Mouse (Mus musculus) heart, postnatal 0 days (tissue): ENCODE data around the gene Nrarp. TPM values are rescaled to one million over a fixed set of nuclear protein-coding genes. Genes with fewer than 3 reads are reported as not detected.

ENCODE experiments used
- ATAC-seq: fragments of 200-750 bp; cut with Nextera tagmentation; 2 replicates; pipeline ENCODE4 v1.8.0; 2017; ENCODE audit warnings: low read depth, moderate number of reproducible peaks, moderate library complexity; ENCODE audit not compliant: insufficient read depth
- DNase-seq: peaks from one replicate; pipeline ENCODE4 v3.0.0-alpha.2; 2016; ENCODE audit warnings: low spot score
- H3K27ac ChIP-seq: fragments of 300-500 bp; sonication (generic); 2 replicates; pipeline ENCODE4 v1.5.1; 2014; ENCODE audit warnings: low read depth, mild to moderate bottlenecking
- H3K27me3 ChIP-seq: fragments of 300-500 bp; sonication (generic); 2 replicates; pipeline ENCODE4 v1.6.1; 2014; ENCODE audit warnings: low read length, mixed read lengths; ENCODE audit not compliant: control insufficient read depth, insufficient read depth
- H3K36me3 ChIP-seq: fragments of 300-500 bp; sonication (generic); replicated peaks from 2 replicates; pipeline ENCODE4 v1.6.1; 2014; ENCODE audit warnings: low read length, mixed read lengths; ENCODE audit not compliant: control insufficient read depth, insufficient read depth
- H3K4me1 ChIP-seq: fragments of 300-500 bp; sonication (generic); 2 replicates; pipeline ENCODE4 v1.6.1; 2014; ENCODE audit warnings: antibody characterized with exemption; ENCODE audit not compliant: control insufficient read depth, insufficient read depth
- H3K4me2 ChIP-seq: fragments of 300-500 bp; sonication (generic); 2 replicates; pipeline ENCODE4 v1.6.1; 2014; ENCODE audit warnings: low read depth, mild to moderate bottlenecking, low read length, moderate library complexity
- H3K4me3 ChIP-seq: fragments of 300-500 bp; sonication (generic); 2 replicates; pipeline ENCODE4 v1.5.1; 2014; ENCODE audit warnings: low read depth, low read length
- H3K9ac ChIP-seq: fragments of 300-500 bp; sonication (generic); replicated peaks from 2 replicates; pipeline ENCODE4 v1.6.1; 2014; ENCODE audit warnings: low read depth, low read length, mixed read lengths
- H3K9me3 ChIP-seq: fragments of 300-500 bp; sonication (generic); replicated peaks from 2 replicates; pipeline ENCODE4 v1.6.1; 2016; ENCODE audit warnings: low read length; ENCODE audit not compliant: control insufficient read depth
- CTCF ChIP-seq: IDR thresholded peaks from 2 replicates; pipeline ENCODE4 v1.5.1; 2016; ENCODE audit warnings: antibody characterized with exemption, control low read depth, low read depth
- EP300 ChIP-seq: IDR thresholded peaks from 2 replicates; pipeline ENCODE4 v1.6.1; 2016; ENCODE audit warnings: antibody characterized with exemption, low read depth
- WGBS: fragments of 180-500 bp; shearing (Covaris S2); extraction: QIAGEN DNeasy Blood & Tissue Kit; methylation state at CpG from one replicate; pipeline ENCODE4 v1.1.7; 2014; 5-methylcytosine and 5-hydroxymethylcytosine counted together
- polyA plus RNA-seq: library from polyadenylated mRNA; unstranded; fragments of >200 nt; fragmentation: Nextera tagmentation; extraction: Ambion mirVana; gene quantifications from 2 replicates; pipeline ENCODE4 v1.2.1, GENCODE M21; 2015
- total RNA-seq: library from RNA; depleted of rRNA; stranded (reverse); fragments of >200 nt; gene quantifications from 2 replicates; pipeline ENCODE4 v1.2.3, GENCODE M21; 2014; ENCODE audit warnings: low replicate concordance

The Nrarp gene
- total and polyA plus RNA-seq, 2 experiments from 2014 or later, result 8.8 to 38.1 TPM

- no peak overlapping the region for H3K4me3 ChIP-seq
- no peak overlapping the region for H3K27ac ChIP-seq
- 62% methylated on average over 10 of the region's 10 CpGs for WGBS
- peaks cover 21% of the 10 kb centered on the region for H3K4me1 ChIP-seq
- H3K9me3 ChIP-seq, result no peaks in the 10 kb centered on the region
- DNase-seq, result no peak
- ATAC-seq, result no peak
- no peak overlapping the region for H3K4me2 ChIP-seq
- no peaks in the 10 kb centered on the region for H3K36me3 ChIP-seq
- H3K9ac ChIP-seq, result no peak overlapping the region
- TF ChIP-seq CTCF, result no peak
- no peak for TF ChIP-seq EP300
- H3K27me3 ChIP-seq, result no peaks in the 10 kb centered on the region
Observed at GRCm38 (mm10) chr2:25170326-25171100, 10.0 kb upstream of the Nrarp start.

DNA sequence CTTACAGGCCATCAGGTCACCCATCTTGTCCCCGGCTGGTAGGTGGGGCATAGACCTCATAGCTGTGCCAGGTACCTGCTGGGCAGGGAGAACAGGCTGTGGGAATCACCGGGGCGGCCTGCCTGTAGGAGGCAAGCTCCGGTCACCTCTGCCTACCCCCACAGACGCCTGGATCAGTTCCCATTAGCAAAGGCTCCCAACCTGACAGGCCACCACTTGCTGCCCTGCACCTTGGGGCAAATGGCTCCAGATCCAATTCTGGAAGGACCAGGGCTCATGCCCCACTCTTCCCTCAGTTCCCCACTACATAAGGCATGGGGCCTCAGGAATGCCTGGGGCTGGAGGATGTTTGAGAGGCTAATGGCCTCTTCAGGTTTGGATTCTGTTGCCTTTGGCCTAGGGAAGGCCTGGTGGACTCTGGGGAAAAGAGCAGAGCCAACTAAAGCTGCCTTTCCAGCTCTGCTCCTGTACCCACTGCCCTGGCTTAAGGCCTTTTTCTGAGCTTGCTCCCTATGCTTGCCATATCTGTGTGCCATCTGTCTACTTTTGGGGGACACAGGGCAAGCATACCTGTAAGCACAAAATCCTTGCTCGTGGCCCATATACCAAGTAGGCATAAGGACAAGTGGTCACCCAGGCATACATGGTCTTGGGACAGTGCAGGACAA, 9.3 kb upstream of the Nrarp start:
- 84% methylated on average over 6 of the region's 6 CpGs for WGBS
- TF ChIP-seq CTCF (no peak), EP300 (no peak)
- no peaks in the 10 kb centered on the region for H3K9me3 ChIP-seq
- no peaks in the 10 kb centered on the region for H3K36me3 ChIP-seq
- no peak overlapping the region for H3K27ac ChIP-seq
- H3K27me3 ChIP-seq, result no peaks in the 10 kb centered on the region
- DNase-seq, result no peak
- no peak overlapping the region for H3K9ac ChIP-seq
- H3K4me1 ChIP-seq, result peaks cover 21% of the 10 kb centered on the region
- H3K4me3 ChIP-seq, result no peak overlapping the region
- H3K4me2 ChIP-seq, result no peak overlapping the region
- ATAC-seq, result no peak

DNA sequence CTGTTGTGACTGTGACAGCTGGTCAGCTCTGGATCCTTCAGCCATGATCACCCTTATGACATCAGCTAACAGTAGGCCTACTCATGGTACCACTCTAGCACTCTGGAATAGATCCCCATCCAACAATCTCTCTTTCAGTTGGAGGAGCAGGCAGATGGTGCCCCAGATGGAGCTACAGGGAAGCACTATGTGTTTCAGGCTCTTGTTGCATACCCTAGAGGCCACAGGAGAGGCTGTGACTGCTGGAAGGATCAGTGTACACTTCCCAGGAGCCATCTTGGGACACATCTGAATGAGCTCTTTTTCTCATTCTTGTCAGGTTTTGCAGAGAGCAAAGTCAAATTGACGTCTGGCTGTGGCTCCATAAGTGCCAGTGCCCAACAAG, 8.8 kb upstream of the Nrarp start:
- no peak for DNase-seq
- Histone ChIP-seq H3K4me2 (no peak overlapping the region), H3K4me1 (peaks cover 27% of the 10 kb centered on the region), H3K4me3 (no peak overlapping the region), H3K9me3 (no peaks in the 10 kb centered on the region), H3K27me3 (no peaks in the 10 kb centered on the region), H3K27ac (no peak overlapping the region), H3K9ac (no peak overlapping the region), H3K36me3 (no peaks in the 10 kb centered on the region)
- WGBS, result 87% methylated on average over 1 of the region's 1 CpGs
- TF ChIP-seq CTCF, result no peak
- no peak for ATAC-seq

DNA sequence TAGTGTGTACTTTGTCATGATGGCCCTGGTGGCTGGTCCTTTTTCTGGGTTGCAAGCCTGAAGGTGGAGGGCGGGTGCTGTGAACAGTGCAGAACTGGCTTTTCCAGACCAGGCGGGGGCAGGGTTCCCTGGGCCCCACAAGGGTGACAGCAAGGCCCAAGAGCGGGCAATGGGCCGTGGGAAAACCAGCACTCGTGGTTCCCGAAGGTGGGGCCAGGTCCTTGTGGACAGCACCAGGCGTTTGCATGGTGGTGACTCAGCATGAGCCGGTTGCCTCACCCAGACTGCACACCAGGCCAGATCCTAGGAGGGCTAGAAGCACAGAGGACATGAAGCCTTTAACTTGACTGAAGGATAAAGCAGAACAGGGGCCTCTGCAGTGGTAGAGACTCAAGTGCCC, 7.9 kb upstream of the Nrarp start:
- Histone ChIP-seq H3K27me3 (no peaks in the 10 kb centered on the region), H3K27ac (no peak overlapping the region), H3K36me3 (no peaks in the 10 kb centered on the region), H3K4me2 (no peak overlapping the region), H3K4me1 (peaks cover 29% of the 10 kb centered on the region), H3K4me3 (no peak overlapping the region), H3K9ac (no peak overlapping the region), H3K9me3 (no peaks in the 10 kb centered on the region)
- 67% methylated on average over 8 of the region's 8 CpGs for WGBS
- DNase-seq (no peak), ATAC-seq (no peak)
- TF ChIP-seq EP300 (no peak), CTCF (no peak)

- no peaks in the 10 kb centered on the region for H3K36me3 ChIP-seq
- 94% methylated on average over 4 of the region's 4 CpGs for WGBS
- ATAC-seq (no peak), DNase-seq (no peak)
- no peak overlapping the region for H3K4me3 ChIP-seq
- no peak for TF ChIP-seq CTCF
- no peak for TF ChIP-seq EP300
- no peak overlapping the region for H3K27ac ChIP-seq
- H3K4me1 ChIP-seq, result peaks cover 34% of the 10 kb centered on the region
- no peaks in the 10 kb centered on the region for H3K9me3 ChIP-seq
- no peaks in the 10 kb centered on the region for H3K27me3 ChIP-seq
- H3K4me2 ChIP-seq, result no peak overlapping the region
- no peak overlapping the region for H3K9ac ChIP-seq
Observed at GRCm38 (mm10) chr2:25173821-25174220, 6.7 kb upstream of the Nrarp start.
